Mouse (Mus musculus): ENCODE measurements at regions not wholly inside any gene's neighbourhood (a gene's known extent, or its start where the extent isn't known, plus 50 kb on each side); places are given as distances from the start of the nearest gene placed in this dataset.

- TF ChIP-seq CTCF (IDR thresholded peaks at IDR 0.05; ENCODE audit: borderline replicate concordance, insufficient read depth, low read depth, low read length) (no peak), POLR2A (IDR thresholded peaks at IDR 0.05; ENCODE audit: borderline replicate concordance, insufficient read depth, low read length) (no peak)
Measured at GRCm38 (mm10) chr4:131293560-131293959, 349.4 kb downstream of the Matn1 start.

All from cerebellum, adult 2 months (tissue).